Mouse (Mus musculus): ENCODE measurements around the gene Primpol.

- TF ChIP-seq CTCF (IDR thresholded peaks at IDR 0.05; ENCODE audit: insufficient read depth, low read length), result no peak
- TF ChIP-seq POLR2A (IDR thresholded peaks at IDR 0.05; ENCODE audit: borderline replicate concordance, extremely low read depth, low read depth, low read length), result no peak
Observed at GRCm38 (mm10) chr8:46550058-46550457, 67.0 kb downstream of the Primpol start.

All from lung, adult 2 months (tissue).